Mouse (Mus musculus) E14TG2a.4 (cell line): ENCODE results near the gene Lmna.

Source experiments
- CTCF ChIP-seq: conservative IDR thresholded peaks from 2 replicates; pipeline ENCODE4 v1.5.1; 2014; ENCODE audit warnings: low read length
- NANOG ChIP-seq: IDR thresholded peaks from 2 replicates; pipeline ENCODE4 v1.6.1; 2014; ENCODE audit warnings: borderline replicate concordance, low read length, mixed read lengths
- POU5F1 ChIP-seq: IDR thresholded peaks from 2 replicates; pipeline ENCODE4 v1.6.1; 2014; ENCODE audit warnings: low read length, borderline replicate concordance

DNA sequence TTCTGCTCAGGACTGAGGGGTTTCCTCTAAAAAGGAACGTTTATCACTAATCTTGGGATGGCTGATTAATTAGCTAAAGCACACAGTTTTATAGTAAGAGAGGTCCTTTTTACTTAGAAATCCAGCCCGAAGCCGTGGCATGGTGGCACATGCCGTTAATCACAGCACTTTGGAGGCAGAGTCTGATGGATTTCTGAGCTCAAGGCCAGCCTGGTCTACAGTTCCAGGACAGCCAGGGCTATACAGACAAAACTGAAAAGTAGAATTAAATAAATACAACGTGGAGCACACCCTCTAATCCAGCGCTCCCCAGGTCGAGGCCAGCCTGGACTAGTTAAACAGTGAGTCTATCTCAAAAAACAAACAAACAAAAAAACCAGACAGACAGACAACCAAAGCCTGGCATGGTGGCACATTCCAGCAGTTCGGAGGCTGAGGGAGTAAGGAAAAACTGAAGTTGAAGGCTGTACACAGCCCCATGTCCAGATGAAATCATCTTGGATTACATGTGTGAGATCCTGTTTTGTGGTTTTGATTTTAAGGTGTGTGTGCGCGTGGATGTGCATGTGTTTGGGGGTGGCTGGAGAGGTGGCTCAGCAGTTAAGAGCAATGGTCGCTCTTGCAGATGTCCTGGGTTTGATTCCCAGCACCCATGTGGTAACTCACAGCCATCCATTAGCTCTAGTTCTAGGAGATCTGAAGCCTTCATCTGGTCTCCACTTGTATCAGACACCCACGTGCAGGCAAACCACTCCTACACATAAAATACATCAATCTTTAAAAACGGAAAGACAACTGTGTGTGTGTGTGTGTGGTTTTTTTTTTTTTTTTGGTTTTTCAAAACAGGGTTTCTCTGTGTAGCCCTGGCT lies 899 bp upstream of the Lmna start:
- TF ChIP-seq CTCF (no peak), NANOG (no peak), POU5F1 (no peak)
